Mouse (Mus musculus): ENCODE results near the gene Trmt2b.
"Not testable (repeated sequence)": the region's sequence is repeated elsewhere in the genome, so short reads cannot be mapped to it uniquely, and the experiment has no call there.

Gene Trmt2b

DNA sequence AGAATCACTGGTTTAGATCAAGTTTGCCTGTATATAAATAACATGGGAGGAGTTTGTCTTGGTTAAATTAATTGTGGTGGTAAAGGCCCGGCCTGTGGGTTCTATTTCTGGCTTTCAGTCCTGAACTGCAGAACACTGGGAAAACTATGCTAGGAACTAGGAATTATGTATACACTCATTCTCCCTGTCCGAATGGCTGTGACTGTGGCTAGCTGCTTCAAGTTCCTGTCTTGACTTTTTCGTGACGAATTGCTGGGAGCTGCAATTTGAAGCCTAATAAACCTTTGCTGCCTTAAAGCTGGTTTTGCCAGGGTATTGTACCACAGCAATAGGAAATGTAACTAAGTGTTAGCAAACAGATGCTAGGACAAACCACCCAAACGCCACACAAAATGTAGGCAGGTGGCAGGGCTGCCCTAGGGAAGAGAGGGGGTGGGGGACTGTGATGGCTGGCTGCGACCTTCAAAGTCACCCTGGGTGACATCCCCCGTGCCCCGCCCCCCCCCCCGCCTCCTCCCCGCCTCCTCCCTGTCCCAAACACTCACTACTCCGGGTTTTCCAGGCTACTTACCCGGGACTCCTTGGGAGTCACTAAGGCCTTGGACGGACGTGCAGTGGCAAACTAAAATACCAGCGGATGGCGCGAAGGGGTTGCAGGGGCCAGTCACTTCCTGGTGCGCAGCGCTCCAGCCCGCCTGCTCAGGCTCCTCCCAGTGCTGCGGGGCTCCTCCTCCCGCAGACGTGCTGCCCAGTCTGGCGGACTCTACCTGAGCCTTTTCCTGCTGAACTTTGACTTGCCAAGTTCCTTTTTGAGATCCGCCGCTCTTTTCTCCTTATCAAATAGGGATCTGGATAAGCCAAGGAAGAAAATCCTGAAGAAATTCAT is at the start of gene Trmt2b:
Trmt2b (minus strand) TSS at position 710 of the 886 bp plus-strand sequence.
- peak; percentile 69 for DNase-seq (ENCODE audit: low spot score)

DNA sequence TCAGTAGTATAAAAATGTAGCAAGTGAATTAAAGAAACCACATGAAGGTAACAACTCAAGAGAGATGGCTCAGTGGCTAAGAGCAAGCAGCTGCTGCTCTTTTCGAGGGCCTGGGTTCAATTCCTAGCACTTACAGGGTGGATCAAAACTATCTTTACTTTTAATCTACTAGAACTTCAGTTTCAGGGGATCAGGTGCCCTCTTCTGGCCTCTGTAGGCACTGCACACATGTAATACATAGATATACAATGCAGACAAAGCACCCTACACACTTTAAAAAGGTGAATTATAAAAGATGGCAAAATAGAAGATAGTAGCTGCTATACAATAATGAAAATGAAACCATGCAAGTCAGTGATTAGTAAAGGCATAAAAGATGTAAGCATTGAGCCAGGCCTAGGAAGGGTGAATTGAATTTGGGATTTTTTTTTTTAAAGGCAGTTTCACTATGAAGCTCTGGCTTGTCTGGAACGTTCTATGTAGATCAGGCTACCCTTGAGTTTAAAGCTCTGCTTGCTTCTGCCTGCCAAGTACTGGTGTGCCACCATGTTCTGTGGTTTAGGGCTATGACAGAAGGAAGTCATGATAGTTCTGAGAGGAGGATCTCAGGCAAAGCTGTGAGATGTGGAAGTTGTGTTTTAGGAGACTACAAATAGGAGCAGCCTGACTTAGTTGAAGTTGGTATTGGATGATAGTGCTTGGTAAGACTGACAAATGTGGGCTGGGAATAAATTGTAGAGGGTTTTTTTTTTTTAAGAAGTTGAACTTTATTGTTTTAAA is 42.6 kb upstream of the Trmt2b start:
- DNase-seq (ENCODE audit: low spot score), result peak; percentile 19

DNA sequence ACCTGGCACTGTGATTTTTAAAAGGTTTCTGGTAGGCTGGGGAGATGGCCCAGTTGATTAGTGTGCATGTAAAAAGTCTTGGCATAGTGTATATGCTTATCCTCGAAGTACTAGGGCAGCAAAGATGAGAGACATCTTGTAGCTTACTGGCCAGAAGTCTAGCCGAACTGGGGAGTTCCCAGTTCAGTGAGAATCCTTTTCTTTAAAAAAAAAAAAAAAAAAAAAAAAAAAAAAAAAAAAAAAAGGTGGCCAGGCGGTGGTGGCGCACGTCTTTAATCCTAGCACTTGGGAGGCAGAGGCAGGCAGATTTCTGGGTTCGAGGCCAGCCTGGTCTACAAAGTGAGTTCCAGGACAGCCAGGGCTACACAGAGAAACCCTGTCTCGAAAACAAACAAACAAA is 34.4 kb upstream of the Trmt2b start:
- DNase-seq (ENCODE audit: low spot score), result not testable (repeated sequence)

DNA sequence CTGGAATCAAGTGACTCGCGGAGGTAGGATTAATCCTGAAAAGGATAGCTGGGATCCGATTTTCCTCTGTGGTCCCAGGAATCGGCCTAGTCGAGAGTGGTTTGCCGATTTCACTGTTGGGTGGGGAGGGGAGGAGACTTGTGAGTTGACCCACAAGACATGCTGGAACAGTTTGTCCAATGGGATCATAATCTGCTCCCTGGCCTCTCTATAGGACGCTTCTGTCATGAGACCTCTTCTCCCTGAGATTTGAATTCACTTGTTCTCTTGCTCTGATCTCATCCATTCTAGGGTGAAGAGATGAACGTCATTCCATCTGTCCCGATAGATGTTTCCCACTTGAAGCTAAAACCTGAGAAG is 31.5 kb upstream of the Trmt2b start:
- no peak for DNase-seq (ENCODE audit: low spot score)

DNA sequence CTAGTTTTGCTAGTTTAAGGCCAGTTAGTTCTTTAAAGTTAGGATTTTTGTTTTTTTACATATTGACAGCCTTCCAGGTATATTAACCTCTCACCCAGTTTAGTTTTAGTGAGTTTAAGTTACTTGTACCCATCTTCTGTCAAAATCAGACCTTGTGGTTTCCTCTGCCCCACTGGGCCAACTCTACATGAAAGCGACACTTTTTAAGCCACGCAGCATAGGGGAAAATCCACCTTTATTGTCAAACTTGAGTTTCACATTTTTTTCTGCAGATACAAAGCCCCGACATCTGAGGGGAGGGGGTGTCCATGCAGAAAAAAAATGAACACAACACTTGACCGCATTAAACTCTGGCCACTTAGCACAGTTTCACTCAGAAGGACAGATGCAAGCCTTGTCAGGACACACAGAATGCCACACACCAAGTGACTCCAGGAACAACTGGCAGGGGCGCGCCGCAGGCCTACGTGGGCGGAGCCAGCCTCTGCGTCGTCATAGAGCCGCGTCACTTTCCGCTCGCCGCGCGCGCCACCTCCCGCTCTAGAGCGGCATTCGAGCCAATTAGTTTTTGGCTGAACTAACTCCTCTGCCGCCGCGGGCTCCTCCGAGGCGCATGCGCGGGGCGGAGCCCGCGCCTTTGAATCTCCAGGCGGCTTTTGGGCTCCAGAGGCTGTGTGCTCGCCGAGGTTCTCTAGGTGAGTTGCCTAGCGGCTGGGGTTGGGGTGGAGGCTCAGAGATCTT is 30.9 kb upstream of the Trmt2b start, which contains the start of gene Cenpi:
Cenpi (plus strand) TSS at position 551 of the 741 bp plus-strand sequence.
- DNase-seq (ENCODE audit: low spot score), result peak; percentile 90

DNA sequence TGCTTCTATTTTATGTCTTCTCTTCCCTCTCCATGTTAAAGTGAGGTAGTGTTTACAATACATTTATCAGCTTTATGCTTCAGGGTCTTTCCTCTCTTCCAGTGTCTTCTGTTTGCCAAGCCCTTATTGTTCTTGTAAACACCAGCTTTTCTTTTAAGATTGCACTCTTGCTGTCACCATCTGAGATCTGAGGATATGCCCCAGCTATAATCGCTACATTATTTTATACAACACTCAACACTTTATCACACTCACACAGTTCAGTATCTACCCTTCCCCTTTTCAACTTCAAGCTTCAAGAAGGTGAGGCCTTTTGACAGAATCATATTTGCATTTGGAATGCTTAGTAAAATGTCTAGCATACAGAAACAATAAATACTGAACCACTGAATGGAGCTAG is 26.5 kb upstream of the Trmt2b start:
- no peak for DNase-seq (ENCODE audit: low spot score)

DNA sequence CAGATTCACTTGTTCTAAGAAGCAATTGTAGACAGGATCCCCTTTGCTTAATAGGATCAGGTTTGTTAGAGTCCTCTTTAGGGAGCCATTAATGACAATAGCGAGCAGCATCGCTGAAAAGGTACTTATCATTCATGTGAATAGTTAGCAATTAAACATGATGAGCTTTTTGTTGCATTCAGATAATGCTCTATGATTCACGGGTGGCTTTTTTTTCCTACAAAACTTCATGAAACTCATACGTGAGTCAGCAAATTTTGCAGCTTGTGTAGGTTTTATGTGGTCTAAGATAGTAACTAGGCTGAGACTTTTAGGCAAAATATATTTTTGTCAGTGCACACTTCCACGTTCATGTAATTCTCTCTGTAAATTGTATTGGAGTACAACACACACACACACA is 23.4 kb upstream of the Trmt2b start:
- DNase-seq (ENCODE audit: low spot score), result no peak

DNA sequence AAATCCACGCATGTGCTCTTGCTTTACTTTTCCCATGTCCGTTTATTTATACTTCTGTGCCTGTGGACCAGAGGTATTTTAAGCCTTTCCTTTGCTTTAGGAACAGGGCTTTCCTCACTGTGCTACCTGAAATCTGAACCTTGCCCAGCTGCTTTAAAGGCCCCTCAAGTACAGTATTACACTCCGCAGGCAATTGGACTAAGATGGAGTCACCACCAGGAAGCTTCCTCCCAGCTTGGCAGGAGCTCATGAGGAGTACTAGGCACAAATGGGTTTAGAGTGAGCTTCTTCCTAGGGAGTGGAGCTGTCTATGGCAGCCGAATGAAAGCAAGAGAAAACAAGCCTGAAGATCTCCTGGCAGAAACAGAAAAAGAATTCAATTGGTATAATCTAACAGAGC is 20.4 kb upstream of the Trmt2b start:
- DNase-seq (ENCODE audit: low spot score), result no peak

DNA sequence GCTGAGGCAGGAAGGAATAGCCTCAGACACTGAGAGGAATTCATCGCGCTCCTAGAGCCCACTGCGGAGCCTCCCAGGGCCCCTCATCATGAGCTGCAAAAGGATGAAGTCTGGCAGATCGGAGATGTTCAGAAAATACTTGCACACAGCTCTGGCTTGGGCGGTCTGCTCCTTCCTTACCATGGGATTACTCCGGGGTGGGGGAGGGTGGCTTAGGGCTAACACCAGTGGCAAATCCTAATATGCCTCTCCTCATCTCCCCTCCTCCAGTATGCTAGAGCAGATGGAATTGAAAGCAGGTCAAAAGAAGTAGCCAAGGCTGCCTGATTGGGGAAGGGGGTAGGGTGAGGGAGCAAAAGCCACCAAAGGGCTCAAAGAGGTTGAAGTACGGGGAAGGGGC is 20.0 kb upstream of the Trmt2b start:
- DNase-seq (ENCODE audit: low spot score), result no peak

DNA sequence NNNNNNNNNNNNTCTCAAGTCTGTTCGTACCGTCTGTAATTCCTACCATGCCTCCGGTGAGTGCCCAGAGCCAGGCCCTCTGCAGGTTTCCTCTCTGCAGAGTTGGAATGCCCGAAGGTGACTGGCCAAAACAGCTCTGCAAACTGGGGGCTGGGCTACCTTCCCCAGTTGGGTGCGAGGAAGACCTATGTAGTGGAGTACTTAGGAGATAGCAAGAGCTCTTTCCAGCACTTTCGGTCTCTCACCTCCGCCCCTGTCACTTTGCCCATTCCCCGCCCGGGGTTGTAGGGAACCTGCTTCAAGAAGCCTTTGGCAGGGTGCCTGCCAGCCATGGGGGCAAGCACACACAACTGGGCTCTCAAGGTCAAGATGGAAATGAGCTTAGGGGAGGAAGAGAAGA is 19.5 kb upstream of the Trmt2b start:
- DNase-seq (ENCODE audit: low spot score), result no peak

DNA sequence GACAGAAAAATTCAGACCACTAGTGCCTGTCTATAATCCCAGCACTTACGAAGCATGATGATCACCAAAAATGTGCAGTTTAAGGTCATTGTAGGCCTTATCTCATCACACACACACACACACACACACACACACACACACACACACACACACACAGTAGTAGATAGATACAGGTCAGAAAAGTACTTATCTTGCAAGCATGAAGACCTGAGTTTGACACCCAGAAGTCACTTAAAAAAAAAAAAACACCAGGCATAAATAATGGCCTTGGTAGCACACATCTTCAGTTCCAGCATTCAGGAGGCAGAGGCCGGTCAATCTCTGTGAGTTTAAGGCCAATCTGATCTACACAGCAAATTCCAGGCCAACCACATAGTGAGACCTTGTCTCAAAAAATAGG is 10.5 kb upstream of the Trmt2b start:
- no peak for DNase-seq (ENCODE audit: low spot score)

DNA sequence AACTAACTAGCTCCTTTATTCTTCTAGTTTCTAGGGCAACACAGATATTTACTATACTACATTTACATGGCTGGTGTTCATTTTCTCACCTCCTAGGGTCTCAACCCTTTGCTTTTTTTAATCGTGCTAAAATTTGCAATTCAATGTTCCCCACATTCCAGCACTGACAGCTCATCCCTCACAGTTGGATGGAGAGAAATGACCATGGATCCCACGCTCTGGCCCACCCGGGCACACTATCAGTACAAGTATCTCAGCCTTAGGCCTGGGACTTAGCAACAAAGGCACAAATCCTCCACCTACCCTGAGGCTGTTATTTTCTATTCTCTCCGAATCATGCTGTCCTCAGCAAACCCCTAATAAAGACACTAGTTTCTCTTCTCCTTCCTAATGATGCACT is 9.0 kb upstream of the Trmt2b start:
- DNase-seq (ENCODE audit: low spot score), result no peak

DNA sequence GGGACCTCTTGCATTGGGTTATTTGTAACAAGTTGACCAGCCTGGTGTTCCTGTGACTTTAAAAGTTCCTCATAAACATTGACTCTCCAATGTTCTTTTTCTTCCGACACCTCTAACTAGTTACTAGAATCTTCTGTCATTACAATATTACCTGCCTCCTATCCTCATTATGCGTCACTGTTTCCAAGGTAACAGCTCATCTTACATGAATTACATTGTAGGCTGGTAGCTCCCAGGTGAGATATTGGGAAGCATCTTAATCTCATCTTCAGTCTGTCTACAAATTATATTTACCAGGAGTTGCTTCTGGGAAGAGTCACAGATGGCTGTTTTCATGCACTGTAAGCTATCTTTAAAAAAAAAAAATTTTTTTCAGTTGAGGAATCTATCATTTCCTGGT is 8.3 kb upstream of the Trmt2b start:
- no peak for DNase-seq (ENCODE audit: low spot score)

DNA sequence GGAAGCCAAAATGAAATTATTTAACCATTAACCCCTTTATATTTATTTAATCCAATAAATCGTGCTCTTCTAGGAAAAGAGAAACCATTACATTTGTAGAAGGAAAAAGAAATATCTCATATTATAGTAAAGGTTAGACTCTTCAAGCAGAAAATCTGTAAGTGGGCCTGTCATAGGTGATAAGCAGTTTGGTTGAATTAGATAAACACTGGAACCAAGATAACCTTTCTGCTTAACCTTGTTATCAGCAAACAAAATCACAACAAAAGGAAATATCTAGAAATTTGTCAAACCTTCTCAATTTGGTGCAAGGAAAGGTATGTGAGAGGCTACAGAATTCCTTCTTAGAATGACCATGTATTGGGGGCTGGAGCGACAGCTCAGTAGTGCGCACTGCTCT is 3.7 kb upstream of the Trmt2b start:
- DNase-seq (ENCODE audit: low spot score), result no peak

DNA sequence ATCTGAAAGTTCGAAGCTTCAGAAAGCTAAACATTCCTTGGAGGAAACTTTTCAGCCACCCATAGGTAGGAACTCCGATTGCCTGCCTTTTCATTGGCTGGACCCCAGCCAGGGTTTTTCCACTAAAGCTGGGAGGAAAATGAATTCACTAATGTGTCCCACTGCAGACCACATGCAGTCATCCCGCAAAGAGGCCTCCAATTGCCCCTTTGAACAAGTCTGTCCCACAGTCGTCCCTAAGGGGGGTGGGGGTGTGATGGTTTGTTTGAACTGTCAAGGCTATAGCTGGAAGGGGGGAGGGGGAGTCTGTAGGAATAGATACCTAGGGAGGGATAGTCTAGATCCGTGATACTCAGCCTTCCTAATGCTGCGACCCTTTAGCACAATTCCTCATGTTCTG is 1.1 kb downstream of the Trmt2b start:
- DNase-seq (ENCODE audit: low spot score), result no peak

DNA sequence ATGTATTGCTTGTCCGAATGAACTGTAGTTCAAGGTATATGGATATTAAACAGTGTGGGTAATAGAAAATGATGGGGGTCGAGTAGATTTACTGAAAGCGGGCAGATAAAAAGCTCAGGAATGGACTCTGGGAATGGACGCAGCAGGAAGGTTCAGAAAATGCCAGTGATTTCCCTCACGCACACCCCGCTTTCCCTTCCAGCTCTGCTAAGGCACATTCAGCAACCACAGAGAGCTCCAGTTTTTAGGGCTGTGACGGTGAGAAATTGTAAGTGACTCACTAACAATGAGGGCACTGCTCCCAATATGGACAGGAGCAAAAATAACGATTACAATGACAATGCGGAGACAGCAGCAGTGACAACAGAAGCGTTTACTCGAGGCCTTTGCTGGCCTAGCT is 14.7 kb downstream of the Trmt2b start:
- no peak for DNase-seq (ENCODE audit: low spot score)

DNA sequence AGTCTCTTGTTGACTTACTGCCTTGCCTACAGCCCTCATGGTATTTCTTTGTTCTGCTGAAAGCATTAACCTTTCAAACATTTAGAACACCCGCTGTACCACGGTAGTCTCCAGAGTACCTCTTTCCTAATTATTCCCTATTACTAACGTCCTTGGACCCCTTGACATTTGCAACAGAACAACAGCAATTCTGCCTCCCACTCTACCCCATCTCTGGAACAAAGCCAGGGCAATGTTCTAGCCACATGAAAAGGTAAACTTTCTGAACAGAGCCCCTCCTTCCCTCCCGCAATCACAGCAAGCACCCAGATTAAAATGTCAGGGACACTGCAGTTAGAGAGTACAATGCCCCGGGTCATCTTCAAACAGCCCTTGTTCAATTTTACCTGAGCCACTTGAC is 15.6 kb downstream of the Trmt2b start:
- no peak for DNase-seq (ENCODE audit: low spot score)

DNA sequence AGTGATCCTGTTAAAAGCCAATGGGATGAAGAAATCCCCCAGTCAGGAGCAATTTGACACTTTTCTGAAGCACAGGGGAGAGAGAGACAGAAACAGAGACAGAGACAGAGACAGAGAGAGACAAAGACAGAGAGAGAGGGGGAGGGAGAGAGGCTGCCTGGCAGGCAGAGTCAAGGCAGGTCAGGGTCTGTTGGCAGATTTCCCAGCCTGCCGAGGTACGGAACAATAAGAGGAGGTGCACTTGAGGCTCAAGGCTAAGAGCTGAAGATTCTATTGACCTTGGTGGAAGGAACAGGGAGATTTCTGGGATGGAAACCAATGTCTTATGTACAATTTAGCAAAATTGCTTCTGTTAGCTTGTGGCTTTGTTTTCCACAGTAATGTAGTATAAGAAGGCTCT is 28.6 kb downstream of the Trmt2b start:
- no peak for DNase-seq (ENCODE audit: low spot score)

DNA sequence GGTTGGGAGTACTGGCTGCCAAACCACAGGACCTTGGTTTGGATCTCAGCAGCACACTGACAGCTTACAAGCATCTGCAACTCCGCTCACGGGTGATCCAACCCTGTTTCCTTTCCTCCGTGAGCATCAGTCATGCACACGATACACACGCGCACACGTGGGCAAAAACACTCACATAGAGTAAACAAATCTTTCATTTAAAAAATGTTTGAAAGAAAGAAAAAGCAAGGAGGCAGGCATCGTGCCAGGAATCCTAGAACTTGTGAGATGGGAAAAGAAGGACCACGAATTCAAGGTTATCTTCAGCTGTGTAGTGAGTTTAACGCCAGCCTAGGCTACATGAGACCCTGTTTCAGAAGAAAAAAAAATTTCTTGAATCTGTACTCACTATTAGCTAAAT is 30.8 kb downstream of the Trmt2b start:
- no peak for DNase-seq (ENCODE audit: low spot score)

DNA sequence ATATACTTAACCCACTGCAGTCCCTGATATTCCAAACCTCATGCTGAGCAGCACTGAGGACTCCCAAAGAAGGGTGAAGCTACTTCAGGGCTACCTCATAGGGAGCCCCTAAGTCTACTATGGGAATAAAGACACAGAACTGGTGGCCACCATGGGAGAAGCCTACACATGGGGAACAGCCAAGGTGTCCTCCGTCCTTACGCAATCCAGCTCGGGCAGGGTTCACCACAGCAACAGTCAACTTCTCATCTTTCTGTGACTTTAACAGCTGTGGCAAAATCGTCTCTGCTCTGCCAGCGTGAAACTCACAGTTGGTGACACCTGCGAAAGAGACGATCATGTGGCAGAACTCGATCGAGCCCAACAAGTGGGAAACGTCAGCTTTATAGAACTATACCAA is 38.5 kb downstream of the Trmt2b start:
- no peak for DNase-seq (ENCODE audit: low spot score)

DNA sequence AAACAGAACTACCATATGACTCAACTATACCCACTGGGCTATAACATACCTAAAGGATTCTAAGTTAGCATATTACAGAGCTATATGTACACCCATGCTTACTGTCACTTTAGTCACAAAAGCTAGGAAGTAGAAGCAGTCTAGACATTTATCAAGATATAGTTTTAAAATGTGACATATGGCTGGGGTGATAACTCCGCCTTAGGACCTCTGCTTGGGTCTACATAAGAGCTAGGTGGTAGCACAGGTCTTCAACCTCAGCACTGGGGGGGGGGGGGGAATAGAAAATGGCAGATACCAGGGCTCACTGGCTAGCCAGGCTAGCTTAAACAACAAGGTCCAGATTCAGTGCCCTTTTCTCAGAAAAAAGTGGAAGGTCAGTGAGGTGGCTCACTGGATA is 43.7 kb downstream of the Trmt2b start:
- no peak for DNase-seq (ENCODE audit: low spot score)

DNA sequence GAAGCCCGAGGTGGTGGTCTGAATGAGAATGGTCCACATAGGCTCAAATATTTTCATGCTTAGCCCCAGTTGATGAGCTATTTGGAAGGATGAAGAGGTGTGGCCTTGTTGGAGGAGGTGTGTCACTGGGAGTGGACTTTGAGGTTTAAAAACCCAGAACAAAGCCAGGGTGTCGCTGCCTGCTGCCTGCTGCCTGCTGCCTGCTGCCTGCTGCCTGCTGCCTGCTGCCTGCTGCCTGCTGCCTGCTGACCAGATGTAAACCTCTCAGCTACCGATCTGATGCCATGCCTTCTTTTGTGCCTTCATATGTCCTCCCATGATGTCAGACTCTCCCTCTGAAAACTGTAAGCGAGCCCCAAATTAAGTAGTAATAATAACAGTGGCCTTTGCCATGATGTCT is 54.9 kb downstream of the Trmt2b start, which contains the start of gene Nox1:
Nox1 (minus strand) TSS at position 101 of the 400 bp plus-strand sequence.
- no peak for DNase-seq (ENCODE audit: low spot score)

DNA sequence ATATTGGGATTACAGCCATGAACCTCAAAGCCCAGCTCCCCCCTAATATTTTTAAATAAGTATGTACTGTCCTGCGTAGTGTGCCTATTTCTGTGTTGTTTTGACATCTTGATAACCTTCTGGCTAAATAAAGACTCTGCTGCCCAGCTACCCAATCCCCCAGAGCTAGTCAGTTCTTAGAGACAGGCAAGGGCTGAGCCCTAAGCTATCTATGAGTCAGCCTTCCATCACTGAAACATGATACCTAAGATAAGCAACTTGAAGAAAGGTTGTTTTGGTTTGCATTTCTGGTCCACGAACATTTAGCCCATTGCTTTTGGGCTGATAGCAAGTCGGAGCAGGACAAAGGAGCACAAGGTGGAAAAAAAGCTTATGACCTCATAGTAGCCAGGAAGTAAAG is 56.2 kb downstream of the Trmt2b start:
- DNase-seq (ENCODE audit: low spot score), result no peak
